Mouse (Mus musculus) testis, adult 2 months (tissue): ENCODE data around the gene Slc2a2.

Experiments
- CTCF ChIP-seq: fragments of 200-500 bp; IDR thresholded peaks from 2 replicates; pipeline ENCODE4 v1.5.1; 2012; ENCODE audit warnings: low read depth, mild to moderate bottlenecking, inconsistent platforms, low read length, moderate library complexity; ENCODE audit not compliant: control insufficient read depth, insufficient read depth, insufficient replicate concordance
- POLR2A ChIP-seq: fragments of 200-500 bp; IDR thresholded peaks from 2 replicates; pipeline ENCODE4 v1.6.1; 2012; ENCODE audit warnings: low read depth, mild to moderate bottlenecking, inconsistent platforms, low read length, moderate library complexity; ENCODE audit not compliant: control insufficient read depth

DNA sequence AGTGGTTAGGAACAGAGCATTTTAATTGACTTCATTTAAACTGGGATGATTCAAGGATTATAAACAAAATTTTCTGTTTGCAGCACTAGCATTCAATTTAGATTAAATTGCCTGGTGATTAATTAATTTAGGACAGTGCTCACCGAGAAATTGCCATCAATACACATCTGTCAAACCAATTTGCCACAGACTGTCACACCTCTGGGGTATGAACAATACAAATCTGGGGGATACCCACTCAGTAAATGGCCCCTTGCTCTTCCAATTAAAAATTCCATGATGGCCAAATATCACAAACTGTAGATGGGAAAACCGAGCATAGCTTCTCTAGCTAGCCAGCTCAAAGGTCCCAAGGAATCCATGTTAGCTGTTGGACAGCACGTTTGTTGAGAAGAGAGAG is 15.3 kb upstream of the Slc2a2 start:
- TF ChIP-seq CTCF (no peak), POLR2A (no peak)
